ENCODE assay signal across 10 mouse cellular contexts in the genomic region with DNA sequence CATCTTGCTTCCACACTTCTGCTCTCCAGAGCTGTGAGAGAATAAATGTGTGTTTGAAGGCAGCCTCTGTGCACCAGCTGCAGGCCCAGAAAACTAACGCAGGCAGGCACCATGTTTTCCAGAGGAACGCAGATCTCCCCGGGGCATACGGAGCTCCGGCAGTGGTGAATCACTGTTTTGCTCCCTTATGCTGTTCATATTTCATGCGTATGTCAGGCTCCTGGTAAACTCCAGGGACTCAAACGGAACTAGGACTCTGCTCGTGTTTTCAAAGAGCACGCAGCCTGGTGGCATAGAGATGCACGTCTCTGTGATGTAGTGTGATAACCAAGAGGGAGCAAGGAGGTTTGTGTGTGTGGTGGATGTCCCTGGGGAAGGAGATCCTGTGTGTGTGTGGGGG. TPM values are rescaled to one million over a fixed set of nuclear protein-coding genes. Genes with fewer than 3 reads are reported as not detected.
DNase-seq lines count a peak whose midpoint lies in the region; ATAC-seq and TF ChIP-seq lines count a peak whose summit lies in the region.
"Had no signal": no experiment of that assay in that cellular context is flagged by ENCODE, and none has a peak within 500 bp of the region (broad histone marks: within the 10 kb centered on the region; RNA-seq: fewer than 3 reads in every experiment).

No protein-coding gene starts in this region.

- 82% methylated on average over 10 of the region's 10 CpGs for WGBS in forebrain, embryonic 12.5 days
- 74% methylated on average over 10 of the region's 10 CpGs for WGBS in forebrain, embryonic 15.5 days
- WGBS in hindbrain, postnatal 0 days: 53% methylated on average over 10 of the region's 10 CpGs
- WGBS in midbrain, postnatal 0 days: 36% methylated on average over 10 of the region's 10 CpGs

- no peak overlapping the region for H3K9ac ChIP-seq in forebrain, embryonic 12.5 days
- no peak overlapping the region for H3K9ac ChIP-seq in forebrain, embryonic 15.5 days (replicated peaks)
- H3K9ac ChIP-seq in hindbrain, postnatal 0 days (replicated peaks; ENCODE audit: low read length): no peak overlapping the region
- H3K9ac ChIP-seq in midbrain, postnatal 0 days (replicated peaks; ENCODE audit: low read length, poor library complexity, severe bottlenecking): no peak overlapping the region
- H3K9ac ChIP-seq: liver, postnatal 0 days had no signal

- no peak overlapping the region for H3K4me3 ChIP-seq in forebrain, embryonic 12.5 days (replicated peaks)
- no peak overlapping the region for H3K4me3 ChIP-seq in forebrain, embryonic 15.5 days
- no peak overlapping the region for H3K4me3 ChIP-seq in hindbrain, postnatal 0 days (ENCODE audit: low read length)
- no peak overlapping the region for H3K4me3 ChIP-seq in midbrain, postnatal 0 days (ENCODE audit: low read depth, low read length)
- no peak overlapping the region for H3K4me3 ChIP-seq in gastrocnemius, adult 2 months

- peaks cover 43% of the 10 kb centered on the region for H3K36me3 ChIP-seq in forebrain, embryonic 12.5 days (replicated peaks)
- peaks cover 28% of the 10 kb centered on the region for H3K36me3 ChIP-seq in forebrain, embryonic 15.5 days
- peaks cover 22% of the 10 kb centered on the region; the same call in 1 of the 2 replicates for H3K36me3 ChIP-seq in hindbrain, postnatal 0 days (ENCODE audit: insufficient read depth, low read length)
- peaks cover 21% of the 10 kb centered on the region for H3K36me3 ChIP-seq in midbrain, postnatal 0 days (ENCODE audit: insufficient read depth, low read length)

- peaks cover 2% of the 10 kb centered on the region; the same call in 1 of the 2 replicates for H3K4me1 ChIP-seq in forebrain, embryonic 12.5 days
- 0 out of 2 replicates have a peak, but pooled peaks cover 4% of the 10 kb centered on the region for H3K4me1 ChIP-seq in forebrain, embryonic 15.5 days
- H3K4me1 ChIP-seq in hindbrain, postnatal 0 days (ENCODE audit: insufficient read depth, low read length): no peaks in the 10 kb centered on the region
- no peaks in the 10 kb centered on the region for H3K4me1 ChIP-seq in midbrain, postnatal 0 days (ENCODE audit: insufficient read depth, low read length)

- H3K27ac ChIP-seq in forebrain, embryonic 12.5 days: peak overlapping the region; percentile 36; the same call in 1 of the 2 replicates
- H3K27ac ChIP-seq in forebrain, embryonic 15.5 days (replicated peaks): no peak overlapping the region; the same call in 1 of the 2 replicates
- 0 out of 2 replicates have a peak overlapping the region, but pooled peaks have one; percentile 45 for H3K27ac ChIP-seq in hindbrain, postnatal 0 days
- H3K27ac ChIP-seq in midbrain, postnatal 0 days (ENCODE audit: low read depth, low read length): 0 out of 2 replicates have a peak overlapping the region, but pooled peaks have one; percentile 32
- H3K27ac ChIP-seq in gastrocnemius, adult 2 months: no peak overlapping the region; the same call in 1 of the 2 replicates

- H3K9me3 ChIP-seq in forebrain, embryonic 12.5 days: no peaks in the 10 kb centered on the region
- no peaks in the 10 kb centered on the region for H3K9me3 ChIP-seq in forebrain, embryonic 15.5 days
- H3K9me3 ChIP-seq in hindbrain, postnatal 0 days (ENCODE audit: low read length): no peaks in the 10 kb centered on the region
- H3K9me3 ChIP-seq in midbrain, postnatal 0 days (ENCODE audit: low read length): no peaks in the 10 kb centered on the region

- no peak overlapping the region for H3K4me2 ChIP-seq in forebrain, embryonic 12.5 days
- H3K4me2 ChIP-seq in forebrain, embryonic 15.5 days (replicated peaks): no peak overlapping the region
- no peak overlapping the region for H3K4me2 ChIP-seq in hindbrain, postnatal 0 days (ENCODE audit: low read depth, low read length)
- H3K4me2 ChIP-seq in midbrain, postnatal 0 days (ENCODE audit: low read depth, low read length, poor library complexity, severe bottlenecking): no peak overlapping the region

- intact Hi-C loops in gastrocnemius, adult 2 months (cut with DNase I): no loop called here

- peak; percentile 59 for DNase-seq in adrenal gland, postnatal 14 days
- peak; percentile 44 for DNase-seq in hindbrain, postnatal 0 days (ENCODE audit: low spot score)
- peak; percentile 33 for DNase-seq in midbrain, postnatal 0 days (ENCODE audit: low spot score)
- DNase-seq in cerebellum, postnatal 36 days: no peak
- DNase-seq in gastrocnemius, adult 2 months: no peak
- DNase-seq: liver, postnatal 0 days; thymus, adult 2 months had no signal

- H3K27me3 ChIP-seq in forebrain, embryonic 12.5 days: no peaks in the 10 kb centered on the region
- H3K27me3 ChIP-seq in forebrain, embryonic 15.5 days: no peaks in the 10 kb centered on the region
- no peaks in the 10 kb centered on the region for H3K27me3 ChIP-seq in hindbrain, postnatal 0 days (ENCODE audit: insufficient read depth, low read length)
- no peaks in the 10 kb centered on the region for H3K27me3 ChIP-seq in midbrain, postnatal 0 days (ENCODE audit: insufficient read depth, low read length)

- ATAC-seq in forebrain, embryonic 12.5 days (ENCODE audit: low FRiP score): no peak
- no peak for ATAC-seq in forebrain, embryonic 15.5 days (replicated peaks)
- ATAC-seq in hindbrain, postnatal 0 days: 0 out of 2 replicates have a peak, but pooled peaks have one; percentile 9
- ATAC-seq in midbrain, postnatal 0 days (ENCODE audit: low FRiP score): no peak
- ATAC-seq in erythroid progenitor cell, adult 5-6 weeks (replicated peaks; ENCODE audit: low FRiP score, poor library complexity, severe bottlenecking): no peak
- ATAC-seq: liver, postnatal 0 days had no signal

- 0 out of 2 replicates have a peak, but pooled peaks have one; percentile 13 for TF ChIP-seq CTCF in hindbrain, postnatal 0 days (IDR thresholded peaks at IDR 0.05; ENCODE audit: low read depth)
- peak; percentile 25; the same call in 1 of the 2 replicates for TF ChIP-seq CTCF in midbrain, postnatal 0 days (IDR thresholded peaks at IDR 0.05)
- no peak for TF ChIP-seq CTCF in gastrocnemius, adult 2 months (IDR thresholded peaks at IDR 0.05)

RNA-seq across cellular contexts. Expression of a gene that starts 23.4 kb away (rescaled TPM):
- polyA plus RNA-seq in forebrain, embryonic 12.5 days (2016; fragmentation: Nextera tagmentation; extraction: Ambion mirVana): 123 and 129 TPM in 2 replicates
- polyA plus RNA-seq in forebrain, embryonic 15.5 days (2015; fragmentation: Nextera tagmentation; extraction: Ambion mirVana): 108 and 112 TPM in 2 replicates
- total RNA-seq in adrenal gland, postnatal 14 days (2021): 62.0 and 113 TPM in 2 replicates
- total RNA-seq in hindbrain, postnatal 0 days (2014; rRNA removed): 18.9 and 21.0 TPM in 2 replicates
- 59.4 and 60.8 TPM in 2 replicates for polyA plus RNA-seq in hindbrain, postnatal 0 days (2015; fragmentation: Nextera tagmentation; extraction: Ambion mirVana)
- total RNA-seq in midbrain, postnatal 0 days (2014; rRNA removed): 28.5 and 38.1 TPM in 2 replicates
- polyA plus RNA-seq in midbrain, postnatal 0 days (2015; fragmentation: Nextera tagmentation; extraction: Ambion mirVana): 66.6 and 74.1 TPM in 2 replicates
- total RNA-seq in gastrocnemius, adult 2 months (2021): 100 to 1,000 TPM in 1 of 2 experiments, 10 to 100 TPM in 1; 76.6 to 103 TPM
- 11.2 and 36.9 TPM in 2 replicates for total RNA-seq in erythroid progenitor cell, adult 5-6 weeks (2015; ENCODE audit: low replicate concordance)
- 3.8 and 23.2 TPM in 2 replicates for total RNA-seq in erythroid progenitor cell, adult 5-6 weeks (2017; ENCODE audit: low replicate concordance)

Comparison
In these comparisons a context has a peak if more than half of its experiments do, and no peak if none do; other contexts are left out.
1. H3K27ac ChIP-seq: peak in forebrain, embryonic 12.5 days (single experiment), hindbrain, postnatal 0 days (single experiment) and midbrain, postnatal 0 days (single experiment); none in forebrain, embryonic 15.5 days (single experiment) and gastrocnemius, adult 2 months (single experiment).
2. DNase-seq: peak in adrenal gland, postnatal 14 days (single experiment), hindbrain, postnatal 0 days (single experiment) and midbrain, postnatal 0 days (single experiment); none in cerebellum, postnatal 36 days (0 of 2) and gastrocnemius, adult 2 months (single experiment).